Mouse (Mus musculus) olfactory bulb, adult 2 months (tissue): Measurements from ENCODE around the gene Tmem211. TPM values are rescaled to one million over a fixed set of nuclear protein-coding genes. Genes with fewer than 3 reads are reported as not detected.

Experiments used
- H3K27ac ChIP-seq: fragments of 200-500 bp; 2 replicates; pipeline ENCODE4 v1.5.1; 2012; ENCODE audit warnings: low read depth, low read length; ENCODE audit not compliant: insufficient read depth
- H3K4me1 ChIP-seq: fragments of 200-500 bp; 2 replicates; pipeline ENCODE4 v1.6.1; 2012; ENCODE audit warnings: low read length; ENCODE audit not compliant: control insufficient read depth, insufficient read depth
- H3K4me3 ChIP-seq: fragments of 200-500 bp; 2 replicates; pipeline ENCODE4 v1.5.1; 2012; ENCODE audit warnings: mild to moderate bottlenecking, low read depth, low read length, moderate library complexity; ENCODE audit not compliant: insufficient read depth
- CTCF ChIP-seq: fragments of 200-500 bp; IDR thresholded peaks from 2 replicates; pipeline ENCODE4 v1.5.1; 2012; ENCODE audit warnings: low read depth, mild to moderate bottlenecking, low read length, moderate library complexity; ENCODE audit not compliant: insufficient read depth
- POLR2A ChIP-seq: fragments of 200-500 bp; IDR thresholded peaks from 2 replicates; pipeline ENCODE4 v1.6.1; 2012; ENCODE audit warnings: mild to moderate bottlenecking, low read depth, low read length, moderate library complexity; ENCODE audit not compliant: insufficient read depth
- WGBS: fragments of 180-500 bp; shearing (Covaris S2); methylation state at CpG from one replicate; pipeline ENCODE4 v1.1.7; 2018; 5-methylcytosine and 5-hydroxymethylcytosine counted together
- polyA plus RNA-seq: library from polyadenylated mRNA; stranded (reverse); fragments of >200 nt; gene quantifications from 2 replicates; pipeline ENCODE4 v1.2.4, GENCODE M21; 2012; ENCODE audit warnings: low replicate concordance; ENCODE audit not compliant: missing spikeins, insufficient read depth, insufficient read length

Gene Tmem211
- polyA plus RNA-seq: not detected in 2 replicates

DNA sequence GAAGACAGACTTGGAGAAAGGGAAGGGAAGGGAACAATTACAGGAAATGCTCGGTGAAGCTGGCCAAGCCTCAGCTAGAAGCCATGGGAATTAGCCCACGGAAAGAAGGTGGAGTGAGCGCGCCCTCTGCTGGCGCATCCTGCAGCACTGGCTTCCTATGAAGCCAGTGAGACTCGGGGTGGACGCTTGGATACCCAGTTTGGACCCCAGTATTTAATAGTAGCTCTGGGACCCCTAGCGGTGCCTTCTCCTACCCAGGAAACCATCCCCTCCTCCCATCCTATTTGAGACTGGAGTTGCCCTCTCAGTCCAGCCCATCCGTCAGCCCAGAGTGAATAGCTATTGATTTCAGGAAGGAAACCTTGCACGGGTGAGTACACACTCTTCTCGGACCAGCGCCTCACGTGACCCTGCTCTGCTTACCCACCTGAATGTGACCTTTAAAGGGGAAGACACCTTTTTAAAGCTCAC, at the start of gene Tmem211:
Gene Tmem211 (plus strand): TSS at position 278 of the 471 bp plus-strand sequence.
- H3K4me3 ChIP-seq: peak within 1 kb of the TSS; percentile 15; the same call in 1 of the 2 replicates
- peaks cover 11% of the 10 kb centered on the region for H3K4me1 ChIP-seq
- H3K27ac ChIP-seq: no peak within 1 kb of the TSS
- 2% methylated on average over 13 of the region's 13 CpGs for WGBS
- TF ChIP-seq POLR2A (no peak), CTCF (peak; percentile 96)

GRCm38 (mm10) chr5:113179451-113179842, 47.3 kb upstream of the Tmem211 start:
- Histone ChIP-seq H3K4me1 (peaks cover 8% of the 10 kb centered on the region), H3K4me3 (no peak overlapping the region), H3K27ac (no peak overlapping the region)
- no peak for TF ChIP-seq POLR2A
- TF ChIP-seq CTCF: no peak
- 13% methylated on average over 9 of the region's 9 CpGs for WGBS

- 6% methylated on average over 30 of the region's 30 CpGs for WGBS
- TF ChIP-seq CTCF: peak; percentile 65
- no peak for TF ChIP-seq POLR2A
- peaks cover 8% of the 10 kb centered on the region for H3K4me1 ChIP-seq
- H3K4me3 ChIP-seq: peak overlapping the region; percentile 8
- no peak overlapping the region for H3K27ac ChIP-seq
Measured at GRCm38 (mm10) chr5:113179843-113180682, 46.6 kb upstream of the Tmem211 start.

- Histone ChIP-seq H3K4me3 (0 out of 2 replicates have a peak overlapping the region, but pooled peaks have one; percentile 8), H3K27ac (no peak overlapping the region), H3K4me1 (peaks cover 8% of the 10 kb centered on the region)
- TF ChIP-seq CTCF: no peak
- no peak for TF ChIP-seq POLR2A
- WGBS: 89% methylated on average over 15 of the region's 15 CpGs
Measured at GRCm38 (mm10) chr5:113180755-113181154, 46.0 kb upstream of the Tmem211 start.

- peaks cover 8% of the 10 kb centered on the region for H3K4me1 ChIP-seq
- H3K27ac ChIP-seq: no peak overlapping the region
- TF ChIP-seq CTCF: no peak
- no peak for TF ChIP-seq POLR2A
- no peak overlapping the region for H3K4me3 ChIP-seq
- 64% methylated on average over 6 of the region's 6 CpGs for WGBS
Measured at GRCm38 (mm10) chr5:113181441-113181840, 45.3 kb upstream of the Tmem211 start.

DNA sequence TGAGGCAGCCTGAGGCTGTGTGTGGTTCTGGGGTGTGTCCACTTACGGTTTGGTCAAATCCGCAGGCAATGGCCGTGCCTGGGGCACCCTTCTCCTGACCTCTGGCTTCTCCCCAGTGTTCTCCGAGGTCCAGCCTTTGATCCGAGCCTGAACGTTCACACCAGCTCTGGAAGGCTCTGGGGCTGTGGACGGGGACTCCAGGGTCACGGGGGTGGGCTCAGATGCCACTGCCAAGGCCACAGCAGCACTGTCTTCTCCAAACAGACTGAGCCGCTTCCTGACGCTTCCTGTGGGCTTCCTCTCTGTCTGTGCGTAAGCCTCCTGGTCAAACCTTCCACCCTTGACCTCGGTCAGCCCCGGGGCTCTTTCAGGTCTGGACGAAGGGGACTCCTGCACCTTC, 36.2 kb upstream of the Tmem211 start:
- TF ChIP-seq CTCF (no peak), POLR2A (no peak)
- Histone ChIP-seq H3K4me3 (no peak overlapping the region), H3K27ac (no peak overlapping the region), H3K4me1 (peaks cover 19% of the 10 kb centered on the region)
- WGBS: 88% methylated on average over 14 of the region's 14 CpGs

GRCm38 (mm10) chr5:113191901-113192300, 34.8 kb upstream of the Tmem211 start:
- Histone ChIP-seq H3K4me3 (no peak overlapping the region), H3K27ac (no peak overlapping the region), H3K4me1 (peaks cover 26% of the 10 kb centered on the region)
- TF ChIP-seq CTCF (no peak), POLR2A (no peak)
- WGBS: 60% methylated on average over 14 of the region's 14 CpGs

DNA sequence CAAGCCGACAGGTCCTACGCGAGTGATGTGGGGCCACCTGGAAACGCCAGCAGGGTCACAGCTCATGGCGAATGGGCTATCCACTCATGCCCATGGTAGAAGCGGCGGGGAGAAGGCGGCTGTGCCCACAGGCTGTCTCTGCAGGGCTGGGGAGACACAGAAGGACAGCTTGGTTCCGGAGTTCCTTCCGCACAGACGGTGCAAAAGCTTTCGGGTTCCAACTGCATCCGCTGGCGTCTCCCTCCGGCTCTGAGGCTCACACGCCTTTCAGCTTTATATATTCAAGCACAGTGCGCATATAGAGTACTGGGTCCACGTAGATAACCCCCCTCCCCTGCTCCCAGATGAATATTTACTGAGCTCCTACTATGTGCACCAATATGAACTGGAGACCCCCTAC, 32.9 kb upstream of the Tmem211 start:
- 95% methylated on average over 18 of the region's 18 CpGs for WGBS
- no peak for TF ChIP-seq CTCF
- TF ChIP-seq POLR2A: no peak
- Histone ChIP-seq H3K27ac (no peak overlapping the region), H3K4me1 (peaks cover 18% of the 10 kb centered on the region), H3K4me3 (no peak overlapping the region)

DNA sequence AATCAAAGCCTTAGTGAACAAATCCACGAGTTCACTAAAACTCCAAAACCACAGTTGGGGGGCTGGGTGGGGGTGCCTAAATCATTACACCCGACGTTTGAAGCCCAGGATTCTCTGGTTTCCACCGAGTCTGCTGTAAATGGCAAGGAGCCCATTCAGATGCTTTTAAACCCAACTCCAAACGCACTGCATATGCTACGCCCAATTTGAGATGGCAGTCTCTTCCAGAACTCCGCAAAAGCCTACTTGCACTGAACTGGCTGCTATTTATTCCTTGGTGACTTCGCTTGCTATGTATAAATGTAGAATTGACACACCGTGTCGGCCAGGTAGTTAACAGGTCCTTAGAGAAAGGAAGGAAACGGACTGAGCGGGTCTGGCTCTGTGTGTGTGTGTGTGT, 31.3 kb upstream of the Tmem211 start:
- no peak for TF ChIP-seq CTCF
- TF ChIP-seq POLR2A: no peak
- Histone ChIP-seq H3K4me3 (no peak overlapping the region), H3K27ac (no peak overlapping the region), H3K4me1 (peaks cover 21% of the 10 kb centered on the region)
- 54% methylated on average over 12 of the region's 12 CpGs for WGBS
